Mouse (Mus musculus): ENCODE results near the gene Adamts15.

Gene Adamts15

DNA sequence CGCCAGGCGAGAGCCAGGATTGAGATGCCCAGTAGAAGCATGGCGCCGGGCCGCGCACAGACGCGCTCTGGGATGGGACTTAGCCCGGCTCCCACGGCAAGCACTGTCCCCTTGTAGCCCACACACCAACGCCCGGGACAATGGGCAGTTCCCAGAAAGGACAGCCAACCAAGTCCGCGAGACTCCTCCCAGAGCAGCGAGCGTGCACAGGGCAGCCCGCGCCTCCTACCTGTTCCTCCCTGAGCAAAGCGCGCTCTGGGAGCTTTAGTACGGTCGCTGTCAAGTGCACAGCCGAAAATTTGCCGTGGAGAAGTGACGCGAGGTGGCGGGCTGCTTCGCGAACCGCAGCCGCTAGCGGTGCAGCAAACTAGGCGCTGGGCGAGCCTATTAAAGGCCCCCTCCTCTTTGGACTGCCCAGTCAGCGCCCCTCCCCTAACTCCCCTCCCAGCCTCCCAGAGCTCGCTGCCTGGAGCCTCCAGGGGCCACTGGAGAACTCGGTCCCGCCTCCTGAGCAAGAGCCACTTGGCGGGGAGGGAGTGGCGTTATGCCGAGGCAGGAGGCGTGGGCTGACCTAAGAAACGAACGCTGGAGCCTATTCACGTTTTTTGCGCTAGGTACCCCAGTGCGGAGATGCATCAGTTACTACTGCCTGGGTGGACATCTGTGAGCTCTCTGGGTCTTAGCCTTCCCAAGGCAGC, at the start of gene Adamts15:
Gene Adamts15, minus strand, starts transcription at position 256 of the 698 bp plus-strand sequence.
- peak; percentile 41 for DNase-seq (ENCODE audit: low read depth, low spot score)

GRCm38 (mm10) chr9:30971967-30972366, 49.7 kb upstream of the Adamts15 start:
- DNase-seq (ENCODE audit: low read depth, low spot score): no peak

DNA sequence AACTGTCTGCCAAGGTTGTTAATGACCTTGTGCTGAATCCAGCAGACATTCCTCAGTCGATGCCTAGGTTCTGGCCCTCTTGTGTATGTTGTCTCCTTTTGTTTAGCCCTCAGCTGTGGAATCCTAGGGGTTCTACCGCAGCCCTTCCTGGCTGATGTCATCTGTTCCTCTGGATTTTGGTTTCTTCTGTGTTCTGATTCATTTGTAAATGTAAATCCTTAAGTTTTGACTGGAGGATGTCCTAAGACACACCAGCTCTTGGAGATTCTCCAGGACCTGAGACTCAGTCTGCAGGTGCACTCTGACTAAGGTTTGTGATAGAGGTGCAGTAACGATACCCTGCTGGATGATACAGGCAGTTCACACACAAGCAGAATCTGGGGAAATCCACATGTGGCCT, 47.7 kb upstream of the Adamts15 start:
- DNase-seq (ENCODE audit: low read depth, low spot score): no peak

- no peak for DNase-seq (ENCODE audit: low read depth, low spot score)
Measured at GRCm38 (mm10) chr9:30968130-30968529, 45.9 kb upstream of the Adamts15 start.

GRCm38 (mm10) chr9:30966881-30967280, 44.6 kb upstream of the Adamts15 start:
- no peak for DNase-seq (ENCODE audit: low read depth, low spot score)

DNA sequence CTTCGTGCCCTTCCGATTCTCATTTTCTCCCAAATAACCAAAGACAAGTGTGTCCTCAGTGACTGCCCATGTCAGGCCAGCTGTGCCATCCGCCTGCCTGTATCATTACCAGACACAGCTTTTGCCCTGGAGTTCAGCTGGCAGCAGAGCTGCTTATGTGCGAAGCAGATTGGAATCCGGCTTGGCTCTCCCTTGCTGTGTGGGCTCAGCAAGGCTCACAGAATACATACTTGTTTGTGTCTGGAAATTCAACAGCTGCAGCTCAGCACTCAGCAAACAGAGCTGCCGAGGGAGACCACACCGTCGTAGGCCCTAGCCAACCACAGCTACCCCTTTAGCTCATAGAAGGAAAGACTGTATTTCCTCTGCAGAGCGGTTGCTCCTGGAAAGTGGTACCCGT, 42.4 kb upstream of the Adamts15 start:
- peak; percentile 43 for DNase-seq (ENCODE audit: low read depth, low spot score)

DNA sequence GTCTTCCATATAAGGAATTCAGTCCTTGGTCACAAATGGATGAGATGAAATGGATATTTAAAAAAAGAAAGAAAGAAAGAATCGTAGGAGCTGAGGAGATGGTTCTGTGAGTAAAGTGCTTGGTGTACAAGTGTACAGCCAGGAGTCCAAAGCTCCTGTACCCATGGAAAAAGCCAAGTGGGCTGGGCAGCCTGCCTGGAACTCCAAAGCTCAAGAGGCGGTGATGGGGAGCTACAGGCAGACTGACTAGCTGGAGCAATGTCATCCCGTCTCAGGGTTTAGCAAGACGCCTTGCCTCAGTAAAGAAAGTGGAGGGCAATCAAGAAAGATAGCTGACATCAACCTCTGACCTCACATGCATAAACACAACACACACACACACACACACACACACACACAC, 41.5 kb upstream of the Adamts15 start:
- DNase-seq (ENCODE audit: low read depth, low spot score): peak; percentile 24

GRCm38 (mm10) chr9:30955246-30955645, 33.0 kb upstream of the Adamts15 start:
- peak; percentile 72 for DNase-seq (ENCODE audit: low read depth, low spot score)

DNA sequence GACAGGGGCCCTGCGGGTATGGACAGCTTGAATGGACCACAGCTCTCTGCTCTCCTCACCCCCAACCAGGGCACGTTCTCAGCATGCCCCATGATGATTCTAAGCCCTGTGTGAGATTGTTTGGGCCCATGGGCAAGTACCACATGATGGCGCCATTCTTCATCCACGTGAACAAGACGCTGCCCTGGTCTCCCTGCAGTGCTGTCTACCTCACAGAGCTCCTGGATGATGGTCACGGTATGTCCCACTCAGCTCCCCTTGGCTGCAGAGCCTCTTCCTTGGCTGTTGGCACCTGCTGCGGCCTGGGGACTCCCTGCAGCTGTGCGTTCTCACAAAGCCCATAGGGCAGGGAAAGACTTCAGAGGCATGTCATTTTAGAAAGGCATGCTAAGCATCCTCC, 31.0 kb upstream of the Adamts15 start:
- DNase-seq (ENCODE audit: low read depth, low spot score): no peak

- DNase-seq (ENCODE audit: low read depth, low spot score): no peak
Measured at GRCm38 (mm10) chr9:30951461-30951860, 29.2 kb upstream of the Adamts15 start.

- DNase-seq (ENCODE audit: low read depth, low spot score): no peak
Measured at GRCm38 (mm10) chr9:30950592-30950991, 28.3 kb upstream of the Adamts15 start.

GRCm38 (mm10) chr9:30949971-30950370, 27.7 kb upstream of the Adamts15 start:
- no peak for DNase-seq (ENCODE audit: low read depth, low spot score)

DNA sequence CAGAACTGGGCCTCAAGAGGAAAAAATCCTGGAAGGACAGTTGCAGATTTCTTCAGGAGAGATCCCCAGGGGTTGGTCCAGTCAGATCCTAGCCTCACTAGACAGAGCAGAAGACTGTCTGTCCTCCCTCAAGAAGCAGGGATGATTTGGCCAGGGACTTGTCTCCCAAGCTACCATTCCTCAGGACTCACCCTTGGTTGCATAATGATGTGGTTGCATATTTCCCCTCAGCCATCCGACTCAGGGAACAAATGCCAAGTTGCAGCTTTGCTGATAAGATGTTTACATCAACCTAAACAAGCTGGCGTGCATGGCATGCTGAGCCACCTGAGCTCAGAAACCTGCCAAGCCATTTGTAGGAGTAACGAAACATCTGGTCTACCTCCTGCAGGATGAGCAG, 27.2 kb upstream of the Adamts15 start:
- DNase-seq (ENCODE audit: low read depth, low spot score): no peak

- no peak for DNase-seq (ENCODE audit: low read depth, low spot score)
Measured at GRCm38 (mm10) chr9:30945276-30945675, 23.0 kb upstream of the Adamts15 start.

DNA sequence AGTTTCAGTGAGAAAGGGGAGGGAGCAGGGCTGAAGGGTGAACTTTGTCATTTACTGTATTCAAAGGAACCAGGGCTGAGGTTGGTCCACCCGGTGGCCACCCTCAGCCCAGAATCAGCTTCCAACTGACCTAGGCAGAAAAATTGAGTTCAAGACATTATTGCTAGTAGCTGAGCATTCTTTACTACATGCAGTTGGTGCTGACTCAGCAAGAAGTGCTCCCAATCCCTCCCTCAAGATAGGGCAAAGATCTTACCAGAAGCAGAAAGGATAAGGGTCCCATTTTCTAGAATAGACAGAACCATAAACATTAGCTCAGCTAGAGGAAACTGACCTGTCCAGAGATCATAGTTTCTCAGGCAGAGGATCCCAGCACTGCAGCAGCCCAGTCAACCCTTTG, 22.0 kb upstream of the Adamts15 start:
- DNase-seq (ENCODE audit: low read depth, low spot score): no peak

DNA sequence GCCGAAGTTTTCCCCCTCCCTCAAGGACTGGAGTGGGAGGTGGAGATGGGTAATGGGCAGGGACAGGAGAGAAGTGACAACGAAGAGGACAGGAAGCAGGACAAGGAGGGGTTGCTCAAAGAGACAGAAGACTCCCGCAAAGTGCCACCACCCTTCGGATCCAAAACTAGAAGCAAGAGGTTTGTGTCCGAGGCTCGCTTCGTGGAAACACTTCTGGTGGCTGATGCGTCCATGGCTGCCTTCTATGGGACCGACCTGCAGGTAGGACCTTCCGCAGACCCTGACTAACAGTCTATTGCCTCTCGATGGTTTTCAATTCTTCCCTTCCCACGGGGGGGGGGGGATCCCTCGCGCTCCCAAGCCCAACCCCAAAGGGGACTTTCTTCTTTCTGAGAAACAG, 21.1 kb upstream of the Adamts15 start:
- no peak for DNase-seq (ENCODE audit: low read depth, low spot score)

DNA sequence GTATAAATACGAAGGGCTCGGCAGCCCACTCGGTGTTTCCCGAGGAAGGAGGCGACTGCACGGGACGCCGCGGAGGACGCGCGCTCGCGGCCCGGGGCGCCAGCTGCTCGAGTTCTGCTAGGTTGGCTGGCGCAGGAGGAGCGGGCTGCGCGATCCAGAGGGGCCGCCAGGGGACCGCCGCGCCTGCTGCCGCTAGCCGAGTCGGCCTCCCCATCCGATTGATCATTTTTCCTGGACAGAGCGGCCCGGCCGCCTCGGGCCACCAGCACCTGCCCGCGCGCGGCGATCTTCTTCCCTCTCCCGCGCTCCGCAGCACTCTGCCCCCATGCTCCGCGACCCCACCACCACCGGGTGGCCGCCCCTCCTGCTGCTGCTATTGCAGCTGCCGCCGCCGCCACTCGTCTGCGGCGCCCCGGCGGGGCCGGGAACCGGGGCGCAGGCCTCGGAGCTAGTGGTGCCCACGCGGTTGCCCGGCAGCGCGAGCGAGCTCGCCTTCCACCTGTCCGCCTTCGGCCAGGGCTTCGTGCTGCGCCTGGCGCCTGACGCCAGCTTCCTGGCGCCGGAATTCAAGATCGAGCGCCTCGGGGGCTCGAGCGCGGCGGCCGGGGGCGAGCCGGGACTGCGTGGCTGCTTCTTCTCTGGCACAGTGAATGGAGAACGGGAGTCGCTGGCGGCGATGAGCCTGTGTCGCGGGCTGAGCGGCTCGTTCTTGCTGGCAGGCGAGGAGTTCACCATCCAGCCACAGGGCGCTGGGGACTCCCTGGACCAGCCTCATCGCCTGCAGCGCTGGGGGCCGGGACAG, 20.5 kb upstream of the Adamts15 start, which contains the start of gene Adamts8:
Gene Adamts8, plus strand, starts transcription at position 51 of the 802 bp plus-strand sequence.
- no peak for DNase-seq (ENCODE audit: low read depth, low spot score)

DNA sequence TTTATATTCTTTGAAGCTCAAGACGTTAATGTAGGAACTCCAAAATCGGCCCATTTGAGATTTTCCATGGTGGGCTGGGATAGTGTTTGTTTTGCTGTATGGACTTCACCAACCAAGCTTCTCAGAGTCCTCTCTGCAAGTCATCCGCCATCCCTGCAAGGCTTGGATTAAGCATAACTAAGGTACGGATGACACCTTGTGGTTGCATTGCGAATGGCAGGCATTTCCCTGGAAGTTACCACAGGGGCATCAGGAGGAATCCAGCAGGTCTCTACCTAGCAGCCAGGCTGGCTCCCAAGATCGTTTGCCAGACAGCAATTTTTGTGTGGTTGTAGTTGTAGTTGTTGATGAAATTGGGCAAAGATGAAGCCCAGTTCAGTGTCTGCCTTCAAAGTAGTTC, 18.1 kb upstream of the Adamts15 start:
- DNase-seq (ENCODE audit: low read depth, low spot score): peak; percentile 71

- no peak for DNase-seq (ENCODE audit: low read depth, low spot score)
Measured at GRCm38 (mm10) chr9:30936674-30937438, 14.6 kb upstream of the Adamts15 start.

GRCm38 (mm10) chr9:30934827-30935226, 12.6 kb upstream of the Adamts15 start:
- no peak for DNase-seq (ENCODE audit: low read depth, low spot score)

GRCm38 (mm10) chr9:30932346-30932745, 10.1 kb upstream of the Adamts15 start:
- no peak for DNase-seq (ENCODE audit: low read depth, low spot score)

DNA sequence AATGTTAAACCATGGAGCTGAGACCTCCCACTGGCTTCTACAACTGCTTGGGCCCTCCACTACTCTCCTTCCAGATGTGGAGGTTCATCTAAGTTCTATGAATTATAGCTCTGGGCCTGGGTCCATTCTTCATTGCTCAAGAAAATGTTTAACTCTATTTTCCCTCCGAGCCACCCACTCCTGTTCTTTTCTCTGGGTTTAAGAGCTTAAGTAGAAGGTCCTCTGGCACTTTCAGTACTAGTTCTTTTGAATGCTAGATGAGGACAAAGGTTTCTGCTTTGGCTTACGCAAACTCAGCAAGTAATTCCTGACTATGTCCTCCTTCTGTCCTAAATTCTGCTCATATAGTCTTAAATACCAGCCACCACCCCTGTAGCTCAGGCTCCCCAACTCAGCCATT, 6.5 kb upstream of the Adamts15 start:
- no peak for DNase-seq (ENCODE audit: low read depth, low spot score)

Measured in skeletal muscle tissue, adult 2 months (tissue).